Mouse (Mus musculus): ENCODE measurements at regions not wholly inside any gene's neighbourhood (a gene's known extent, or its start where the extent isn't known, plus 50 kb on each side); places are given as distances from the start of the nearest gene placed in this dataset.

GRCm38 (mm10) chr13:110450526-110450925 lies 55.7 kb downstream of the Plk2 start:
- no peak for DNase-seq

GRCm38 (mm10) chr13:110452009-110452525 lies 57.2 kb downstream of the Plk2 start:
- no peak for DNase-seq

- DNase-seq, result no peak
These were observed 60.2 kb downstream of the Plk2 start for GRCm38 (mm10) chr13:110455085-110455484.

- no peak for DNase-seq
These were observed 60.8 kb downstream of the Plk2 start for GRCm38 (mm10) chr13:110455569-110456196.

- no peak for DNase-seq
These were observed 63.9 kb downstream of the Plk2 start for GRCm38 (mm10) chr13:110458701-110459100.

- no peak for DNase-seq
These were observed 66.7 kb downstream of the Plk2 start for GRCm38 (mm10) chr13:110461581-110461980.

GRCm38 (mm10) chr13:110471526-110471925 lies 76.7 kb downstream of the Plk2 start:
- no peak for DNase-seq

- no peak for DNase-seq
These were observed 82.9 kb downstream of the Plk2 start for GRCm38 (mm10) chr13:110477709-110478108.

GRCm38 (mm10) chr13:110484358-110484940 lies 89.6 kb downstream of the Plk2 start:
- DNase-seq, result no peak

- DNase-seq, result no peak
These were observed 90.7 kb downstream of the Plk2 start for GRCm38 (mm10) chr13:110485515-110485914.

GRCm38 (mm10) chr13:110490166-110490565 lies 95.3 kb downstream of the Plk2 start:
- no peak for DNase-seq

GRCm38 (mm10) chr13:110492296-110493001 lies 97.6 kb downstream of the Plk2 start:
- no peak for DNase-seq

- no peak for DNase-seq
These were observed 98.2 kb downstream of the Plk2 start for GRCm38 (mm10) chr13:110493002-110493552.

- no peak for DNase-seq
These were observed 102.6 kb downstream of the Plk2 start for GRCm38 (mm10) chr13:110497461-110497860.

- DNase-seq, result no peak
These were observed 113.0 kb downstream of the Plk2 start for GRCm38 (mm10) chr13:110507814-110508362.

GRCm38 (mm10) chr13:110517986-110518385 lies 123.1 kb downstream of the Plk2 start:
- DNase-seq, result peak; percentile 30 to 38

GRCm38 (mm10) chr13:110522974-110523373 lies 128.1 kb downstream of the Plk2 start:
- no peak for DNase-seq

GRCm38 (mm10) chr13:110527681-110528080 lies 132.8 kb downstream of the Plk2 start:
- no peak for DNase-seq

GRCm38 (mm10) chr13:110529624-110530023 lies 134.8 kb downstream of the Plk2 start:
- no peak for DNase-seq

GRCm38 (mm10) chr13:110534320-110534764 lies 139.5 kb downstream of the Plk2 start:
- no peak for DNase-seq

GRCm38 (mm10) chr13:110535785-110536184 lies 140.9 kb downstream of the Plk2 start:
- no peak for DNase-seq

GRCm38 (mm10) chr13:110537960-110538463 lies 143.2 kb downstream of the Plk2 start:
- DNase-seq, result no peak
